Mouse (Mus musculus): ENCODE results near the gene Msrb2.
A peak's percentile ranks its signal among the peaks of the same experiment; 100 is the strongest.

- peak; percentile 92 for TF ChIP-seq CTCF (IDR thresholded peaks at IDR 0.05; ENCODE audit: low read depth)
- no peak for TF ChIP-seq EP300 (optimal IDR thresholded peaks at IDR 0.05)
Observed at GRCm38 (mm10) chr2:19344636-19345413, 26.4 kb upstream of the Msrb2 start.
